Mouse (Mus musculus) MEL (cell line): ENCODE data around the gene Hmcn2. TPM values are rescaled to one million over a fixed set of nuclear protein-coding genes. Genes with fewer than 3 reads are reported as not detected.

Experiments
- DNase-seq: peaks from one replicate; pipeline ENCODE4 v3.0.0; 2011; ENCODE audit warnings: low read depth, low spot score
- H3K27ac ChIP-seq: 2 replicates; pipeline ENCODE4 v1.5.1; 2012; ENCODE audit warnings: low read depth, mild to moderate bottlenecking, control low read depth, low read length, moderate library complexity; ENCODE audit not compliant: control insufficient read depth
- H3K27me3 ChIP-seq, 2 experiments: fragments of 150-350 bp in 1 of 2; sonication (generic) in 1 of 2; 2 replicates each; pipeline ENCODE4 v1.6.1; 2012; ENCODE audit warnings: low read length in 2 of 2, mild to moderate bottlenecking in 2 of 2, improper control_type of control experiment in 1 of 2, moderate library complexity in 1 of 2; ENCODE audit not compliant: insufficient read depth in 2 of 2, control insufficient read depth in 1 of 2
- H3K36me3 ChIP-seq, 2 experiments: 2 replicates each; pipeline ENCODE4 v1.6.1; 2012 to 2014; ENCODE audit warnings: low read length in 2 of 2, improper control_type of control experiment in 1 of 2, inconsistent platforms in 1 of 2, mild to moderate bottlenecking in 1 of 2; ENCODE audit not compliant: insufficient read depth in 2 of 2, control insufficient read depth in 1 of 2
- H3K4me1 ChIP-seq, 2 experiments: fragments of 150-350 bp in 1 of 2; sonication (generic) in 1 of 2; 2 replicates each; pipeline ENCODE4 v1.6.1; 2012; ENCODE audit warnings: low read length in 2 of 2, improper control_type of control experiment in 1 of 2, mild to moderate bottlenecking in 1 of 2; ENCODE audit not compliant: insufficient read depth in 2 of 2, control insufficient read depth in 1 of 2
- H3K4me3 ChIP-seq, 2 experiments: fragments of 150-350 bp in 1 of 2; sonication (generic) in 1 of 2; 2 replicates each; pipeline ENCODE4 v1.5.1; 2012; ENCODE audit warnings: low read depth in 2 of 2, low read length in 2 of 2, mild to moderate bottlenecking in 2 of 2, moderate library complexity in 2 of 2, control low read depth in 1 of 2, improper control_type of control experiment in 1 of 2; ENCODE audit not compliant: control insufficient read depth in 1 of 2, insufficient read depth in 1 of 2
- H3K79me2 ChIP-seq: 2 replicates; pipeline ENCODE4 v1.6.1; 2012; ENCODE audit warnings: mild to moderate bottlenecking, low read length, moderate library complexity; ENCODE audit not compliant: control insufficient read depth, poor library complexity, insufficient read depth
- H3K9ac ChIP-seq: 2 replicates; pipeline ENCODE4 v1.6.1; 2012; ENCODE audit warnings: low read depth, mild to moderate bottlenecking, control low read depth, low read length, moderate library complexity; ENCODE audit not compliant: control insufficient read depth, poor library complexity, severe bottlenecking
- H3K9me3 ChIP-seq: fragments of 150-350 bp; sonication (generic); replicated peaks from 2 replicates; pipeline ENCODE4 v1.6.1; 2012; ENCODE audit warnings: mild to moderate bottlenecking, low read length, improper control_type of control experiment, moderate library complexity; ENCODE audit not compliant: insufficient read depth
- BHLHE40 ChIP-seq: IDR thresholded peaks from 2 replicates; pipeline ENCODE4 v1.6.1; 2012; ENCODE audit warnings: low read depth, mild to moderate bottlenecking, inconsistent platforms, low read length, improper control_type of control experiment, borderline replicate concordance
- CHD2 ChIP-seq: IDR thresholded peaks from 2 replicates; pipeline ENCODE4 v1.6.1; 2011; ENCODE audit warnings: low read length, improper control_type of control experiment
- ELF1 ChIP-seq: IDR thresholded peaks from 2 replicates; pipeline ENCODE4 v1.6.1; 2014; ENCODE audit warnings: low read depth, mild to moderate bottlenecking, inconsistent platforms, low read length, improper control_type of control experiment, moderate library complexity
- EP300 ChIP-seq, 2 experiments: IDR thresholded peaks; 2 replicates each; pipeline ENCODE4 v1.6.1; 2011; ENCODE audit warnings: improper control_type of control experiment in 2 of 2, low read length in 2 of 2, low read depth in 1 of 2, mild to moderate bottlenecking in 1 of 2
- ETS1 ChIP-seq: IDR thresholded peaks from 2 replicates; pipeline ENCODE4 v1.6.1; 2012; ENCODE audit warnings: low read depth, mild to moderate bottlenecking, inconsistent platforms, low read length, improper control_type of control experiment, moderate library complexity
- GABPA ChIP-seq: IDR thresholded peaks from 2 replicates; pipeline ENCODE4 v1.6.1; 2012; ENCODE audit warnings: low read depth, mild to moderate bottlenecking, inconsistent platforms, low read length, improper control_type of control experiment, moderate library complexity
- JUND ChIP-seq: IDR thresholded peaks from 2 replicates; pipeline ENCODE4 v1.6.1; 2011; ENCODE audit warnings: low read depth, mild to moderate bottlenecking, improper control_type of control experiment, low read length
- MAX ChIP-seq: IDR thresholded peaks from 2 replicates; pipeline ENCODE4 v1.6.1; 2011; ENCODE audit warnings: low read length, improper control_type of control experiment
- MAZ ChIP-seq: IDR thresholded peaks from 2 replicates; pipeline ENCODE4 v1.6.1; 2012; ENCODE audit warnings: low read depth, mild to moderate bottlenecking, inconsistent platforms, low read length, improper control_type of control experiment
- MEF2A ChIP-seq: IDR thresholded peaks from 2 replicates; pipeline ENCODE4 v1.6.1; 2014; ENCODE audit warnings: low read depth, mild to moderate bottlenecking, inconsistent platforms, low read length, improper control_type of control experiment; ENCODE audit not compliant: poor library complexity, insufficient replicate concordance, severe bottlenecking; ENCODE audit errors: extremely low read depth
- NELFE ChIP-seq: IDR thresholded peaks from 2 replicates; pipeline ENCODE4 v1.6.1; 2011; ENCODE audit warnings: low read depth, low read length, improper control_type of control experiment
- NRF1 ChIP-seq: IDR thresholded peaks from 2 replicates; pipeline ENCODE4 v1.6.1; 2014; ENCODE audit warnings: low read depth, mild to moderate bottlenecking, inconsistent platforms, low read length, improper control_type of control experiment, moderate library complexity; ENCODE audit not compliant: poor library complexity, insufficient read depth, severe bottlenecking
- POLR2A ChIP-seq, 2 experiments: IDR thresholded peaks; 2 replicates each; pipeline ENCODE4 v1.6.1; 2011 to 2012; ENCODE audit warnings: low read length in 2 of 2, mild to moderate bottlenecking in 2 of 2, control low read depth in 1 of 2, improper control_type of control experiment in 1 of 2, low read depth in 1 of 2, moderate library complexity in 1 of 2; ENCODE audit not compliant: control insufficient read depth in 1 of 2, insufficient read depth in 1 of 2, poor library complexity in 1 of 2
- POLR2AphosphoS2 ChIP-seq: IDR thresholded peaks from 2 replicates; pipeline ENCODE4 v1.6.1; 2011; ENCODE audit warnings: low read length, improper control_type of control experiment
- POLR2AphosphoS5 ChIP-seq: IDR thresholded peaks from 2 replicates; pipeline ENCODE4 v1.6.1; 2012; ENCODE audit warnings: low read depth, borderline replicate concordance, mild to moderate bottlenecking, inconsistent platforms, low read length, moderate library complexity, mixed read lengths
- RAD21 ChIP-seq: IDR thresholded peaks from 2 replicates; pipeline ENCODE4 v1.6.1; 2011; ENCODE audit warnings: mild to moderate bottlenecking, low read depth, low read length, improper control_type of control experiment
- SIN3A ChIP-seq: IDR thresholded peaks from 2 replicates; pipeline ENCODE4 v1.6.1; 2012; ENCODE audit warnings: low read length, improper control_type of control experiment, inconsistent platforms
- TAL1 ChIP-seq: IDR thresholded peaks from 2 replicates; pipeline ENCODE4 v1.6.1; 2012; ENCODE audit warnings: mild to moderate bottlenecking, inconsistent platforms, low read length, moderate library complexity, mixed read lengths
- TCF12 ChIP-seq: IDR thresholded peaks from 2 replicates; pipeline ENCODE4 v1.6.1; 2014; ENCODE audit warnings: low read depth, mild to moderate bottlenecking, inconsistent platforms, low read length, improper control_type of control experiment, moderate library complexity
- USF2 ChIP-seq, 2 experiments: IDR thresholded peaks; 2 replicates each; pipeline ENCODE4 v1.6.1; 2011 to 2012; ENCODE audit warnings: improper control_type of control experiment in 2 of 2, low read length in 2 of 2, borderline replicate concordance in 1 of 2, inconsistent platforms in 1 of 2, low read depth in 1 of 2, mild to moderate bottlenecking in 1 of 2; ENCODE audit not compliant: insufficient read depth in 1 of 2
- ZC3H11A ChIP-seq: IDR thresholded peaks from 2 replicates; pipeline ENCODE4 v1.6.1; 2012; ENCODE audit warnings: low read depth, mild to moderate bottlenecking, inconsistent platforms, low read length, improper control_type of control experiment
- ZMIZ1 ChIP-seq: IDR thresholded peaks from 2 replicates; pipeline ENCODE4 v1.6.1; 2012; ENCODE audit warnings: low read depth, mild to moderate bottlenecking, inconsistent platforms, low read length, improper control_type of control experiment, moderate library complexity
- polyA plus RNA-seq, 2 experiments: library from polyadenylated mRNA; stranded (reverse) in 1 of 2; unstranded in 1 of 2; fragments of >175 nt in 1 of 2; fragments of >200 nt in 1 of 2; gene quantifications; 2 replicates each; pipeline versions ENCODE4 v1.2.1 to v1.2.4; 2012; ENCODE audit warnings: low replicate concordance in 2 of 2, low read depth in 1 of 2; ENCODE audit not compliant: insufficient read length in 2 of 2, insufficient read depth in 1 of 2, missing spikeins in 1 of 2
- total RNA-seq: library from RNA; depleted of rRNA; stranded (reverse); fragments of 300-350 nt; gene quantifications from 2 replicates; pipeline ENCODE4 v1.2.3, GENCODE M21; 2012

Hmcn2 gene
- total and polyA plus RNA-seq, 3 experiments, result 0.18 TPM; not detected in 2

DNA sequence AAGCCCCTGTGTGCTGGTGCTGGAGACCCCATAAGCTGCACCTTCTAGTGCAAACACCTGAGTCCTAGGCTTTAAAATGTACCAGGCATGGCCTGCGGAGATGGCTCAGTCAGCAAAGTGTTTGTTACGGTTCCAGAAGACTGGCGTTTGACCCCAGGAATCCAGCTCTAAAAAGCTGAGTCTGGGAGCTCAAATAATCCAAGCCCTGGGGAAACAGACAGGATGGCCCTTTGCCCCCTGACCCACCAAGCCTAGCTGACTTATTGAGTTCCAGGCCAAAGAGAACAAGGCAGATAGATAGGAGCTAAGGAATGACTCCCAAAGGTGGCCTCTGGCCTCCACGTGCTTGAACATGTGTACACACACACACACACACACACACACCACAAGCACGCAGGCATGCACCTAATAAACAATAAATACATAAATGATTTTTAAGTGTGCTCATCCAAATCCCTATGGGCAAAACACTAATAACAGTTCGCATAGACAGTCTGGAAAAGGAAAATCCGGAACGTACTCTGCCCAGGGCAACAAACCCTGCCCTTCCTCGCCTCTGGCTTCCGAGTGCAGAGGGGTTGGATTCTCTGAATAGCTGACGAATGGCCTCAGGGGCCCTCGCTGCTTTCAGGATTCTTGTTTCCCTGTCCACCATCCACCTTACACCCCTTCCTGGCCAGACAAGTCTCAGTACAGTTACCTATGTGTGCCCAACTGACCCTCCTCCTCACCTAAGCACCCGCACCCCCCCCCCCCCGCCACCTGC is 123.4 kb downstream of the Hmcn2 start:
- H3K4me3 ChIP-seq, result no peak overlapping the region
- no peaks in the 10 kb centered on the region for H3K9me3 ChIP-seq
- H3K36me3 ChIP-seq, result no peaks in the 10 kb centered on the region; a peak in 1 of 4 replicates
- H3K27me3 ChIP-seq, result peaks cover 0 to 1% of the 10 kb centered on the region in 2 experiments; a peak in 1 of 4 replicates
- TF ChIP-seq JUND (no peak), ZC3H11A (no peak), GABPA (no peak), POLR2A (IDR thresholded peaks at IDR 0.05; ENCODE audit: control insufficient read depth in 1 of 2, insufficient read depth in 1 of 2, low read depth in 1 of 2, low read length in 2 of 2, poor library complexity in 1 of 2) (no peak), TCF12 (no peak), NRF1 (no peak), USF2 (IDR thresholded peaks at IDR 0.05; ENCODE audit: borderline replicate concordance in 1 of 2, insufficient read depth in 1 of 2, low read depth in 1 of 2, low read length in 2 of 2) (no peak), POLR2AphosphoS2 (no peak), TAL1 (no peak), CHD2 (no peak), MEF2A (no peak), EP300 (IDR thresholded peaks at IDR 0.05; ENCODE audit: low read depth in 1 of 2, low read length in 2 of 2) (no peak), ZMIZ1 (no peak), SIN3A (no peak), ETS1 (no peak), POLR2AphosphoS5 (no peak), NELFE (no peak), RAD21 (no peak), MAZ (no peak)
- H3K9ac ChIP-seq, result no peak overlapping the region
- no peak overlapping the region for H3K27ac ChIP-seq
- H3K79me2 ChIP-seq, result no peaks in the 10 kb centered on the region
- no peak for DNase-seq
- H3K4me1 ChIP-seq, result peaks cover 0 to 6% of the 10 kb centered on the region in 2 experiments; a peak in 1 of 4 replicates

DNA sequence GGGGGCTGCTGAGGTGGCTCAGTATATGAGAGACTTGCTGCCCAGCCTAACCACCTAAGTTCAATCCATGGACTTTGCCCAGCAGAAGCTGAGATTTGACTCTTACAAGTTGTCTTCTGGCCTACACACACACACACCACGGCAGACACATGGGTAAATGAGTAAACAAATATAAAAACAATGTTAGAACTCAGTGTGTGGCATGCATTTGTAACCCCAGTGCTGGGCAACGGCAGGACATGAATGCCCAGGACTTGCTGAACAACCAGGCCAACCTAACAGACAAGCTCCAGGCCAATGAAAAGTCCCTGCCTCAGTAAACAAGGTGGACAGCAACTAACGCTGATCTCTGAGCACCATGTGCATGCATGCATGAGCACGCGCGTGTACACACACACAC is 125.4 kb downstream of the Hmcn2 start:
- no peaks in the 10 kb centered on the region for H3K9me3 ChIP-seq
- H3K9ac ChIP-seq, result no peak overlapping the region
- no peaks in the 10 kb centered on the region for H3K27me3 ChIP-seq
- H3K79me2 ChIP-seq, result no peaks in the 10 kb centered on the region
- no peak for DNase-seq
- no peaks in the 10 kb centered on the region; a peak in 1 of 4 replicates for H3K36me3 ChIP-seq
- H3K4me3 ChIP-seq, result no peak overlapping the region
- peaks cover 0 to 6% of the 10 kb centered on the region in 2 experiments; a peak in 1 of 4 replicates for H3K4me1 ChIP-seq
- H3K27ac ChIP-seq, result no peak overlapping the region
- TF ChIP-seq MAX, result no peak
- TF ChIP-seq ELF1, result no peak
- no peak for TF ChIP-seq BHLHE40
- TF ChIP-seq NELFE, result no peak
- TF ChIP-seq, all 39 proteins: peak for 0
